Mouse (Mus musculus) CH12.LX (cell line): Measurements from ENCODE around the gene Tmem138.

ENCODE experiments used
- CHD1 ChIP-seq: IDR thresholded peaks from 2 replicates; pipeline ENCODE4 v1.6.1; 2012; ENCODE audit warnings: low read depth, low read length, improper control_type of control experiment, inconsistent platforms
- CHD2 ChIP-seq: IDR thresholded peaks from 2 replicates; pipeline ENCODE4 v1.6.1; 2011; ENCODE audit warnings: low read length, improper control_type of control experiment
- CTCF ChIP-seq, 2 experiments: IDR thresholded peaks in 1 of 2; conservative IDR thresholded peaks in 1 of 2; 2 replicates each; pipeline ENCODE4 v1.5.1; 2011 to 2012; ENCODE audit warnings: low read depth in 2 of 2, low read length in 2 of 2, improper control_type of control experiment in 1 of 2, inconsistent platforms in 1 of 2, mild to moderate bottlenecking in 1 of 2, moderate library complexity in 1 of 2
- HCFC1 ChIP-seq: IDR thresholded peaks from 2 replicates; pipeline ENCODE4 v1.6.1; 2012; ENCODE audit warnings: low read depth, mild to moderate bottlenecking, inconsistent platforms, low read length, improper control_type of control experiment
- IRF4 ChIP-seq: IDR thresholded peaks from 2 replicates; pipeline ENCODE4 v1.6.1; 2014; ENCODE audit warnings: low read depth, mild to moderate bottlenecking, inconsistent platforms, low read length, improper control_type of control experiment
- JUN ChIP-seq: IDR thresholded peaks from 2 replicates; pipeline ENCODE4 v1.6.1; 2011; ENCODE audit warnings: low read depth, mild to moderate bottlenecking, low read length, improper control_type of control experiment, moderate library complexity; ENCODE audit not compliant: insufficient read depth
- KAT2A ChIP-seq: IDR thresholded peaks from 2 replicates; pipeline ENCODE4 v1.6.1; 2012; ENCODE audit warnings: low read length, improper control_type of control experiment, inconsistent platforms; ENCODE audit not compliant: insufficient replicate concordance
- MAFK ChIP-seq: IDR thresholded peaks from 2 replicates; pipeline ENCODE4 v1.6.1; 2011; ENCODE audit warnings: low read length, improper control_type of control experiment; ENCODE audit not compliant: insufficient replicate concordance
- MAX ChIP-seq: IDR thresholded peaks from 2 replicates; pipeline ENCODE4 v1.6.1; 2011; ENCODE audit warnings: low read length, improper control_type of control experiment
- NRF1 ChIP-seq: IDR thresholded peaks from 2 replicates; pipeline ENCODE4 v1.6.1; 2014; ENCODE audit warnings: low read depth, mild to moderate bottlenecking, inconsistent platforms, low read length, improper control_type of control experiment, moderate library complexity
- POLR2A ChIP-seq: IDR thresholded peaks from 2 replicates; pipeline ENCODE4 v1.6.1; 2011; ENCODE audit warnings: low read depth, mild to moderate bottlenecking, improper control_type of control experiment, low read length
- ZKSCAN1 ChIP-seq: IDR thresholded peaks from 2 replicates; pipeline ENCODE4 v1.6.1; 2012; ENCODE audit warnings: low read depth, inconsistent platforms, low read length, improper control_type of control experiment, borderline replicate concordance
- ZNF384 ChIP-seq: IDR thresholded peaks from 2 replicates; pipeline ENCODE4 v1.6.1; 2012; ENCODE audit warnings: low read depth, low read length, improper control_type of control experiment, inconsistent platforms

DNA sequence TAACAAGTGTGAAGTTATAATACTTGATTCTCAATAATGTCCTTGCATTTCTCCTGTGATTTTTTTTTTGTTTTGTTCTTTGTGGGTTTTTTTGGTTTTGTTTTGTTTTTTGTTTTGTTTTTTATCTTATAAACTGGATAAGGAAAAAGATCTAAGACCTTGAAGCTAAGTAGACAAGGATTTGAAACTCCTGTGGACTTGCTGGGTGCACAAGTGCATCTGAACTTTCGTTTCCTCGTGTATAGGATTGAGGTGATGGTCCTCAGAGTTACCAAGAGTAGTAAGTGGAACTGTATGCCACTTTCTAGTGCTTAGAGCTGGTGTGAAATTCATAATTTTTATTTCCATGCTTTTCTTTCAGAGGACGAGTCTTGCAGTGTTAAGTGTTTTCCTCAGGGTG is 2.9 kb upstream of the Tmem138 start:
- TF ChIP-seq KAT2A = no peak
- 0 out of 2 replicates have a peak, but pooled peaks have one; percentile 33 for TF ChIP-seq IRF4
- no peak for TF ChIP-seq JUN
- no peak; the same call in 1 of the 2 replicates for TF ChIP-seq CHD2
- TF ChIP-seq HCFC1 = no peak
- 0 out of 2 replicates have a peak, but pooled peaks have one; percentile 35 for TF ChIP-seq MAX
- no peak for TF ChIP-seq CTCF (conservative IDR thresholded peaks at IDR 0.05 in 1 of 2, IDR thresholded peaks at IDR 0.05 in 1 of 2; ENCODE audit: low read depth in 2 of 2, low read length in 2 of 2)
- TF ChIP-seq NRF1 = no peak
- no peak for TF ChIP-seq MAFK
- TF ChIP-seq ZNF384 = no peak
- peak; percentile 65 for TF ChIP-seq CHD1
- no peak; the same call in 1 of the 2 replicates for TF ChIP-seq POLR2A
- TF ChIP-seq ZKSCAN1 = no peak
